Mouse (Mus musculus) forebrain, embryonic 12.5 days (tissue): ENCODE results near the gene Klrb1. TPM values are rescaled to one million over a fixed set of nuclear protein-coding genes. Genes with fewer than 3 reads are reported as not detected.
"Not testable (repeated sequence)": the region's sequence is repeated elsewhere in the genome, so short reads cannot be mapped to it uniquely, and the experiment has no call there.

ENCODE experiments used
- ATAC-seq: fragments of 200-750 bp; cut with Nextera tagmentation; 2 replicates; pipeline ENCODE4 v1.8.0; 2017; ENCODE audit warnings: moderate TSS enrichment; ENCODE audit not compliant: low FRiP score
- H3K27ac ChIP-seq: fragments of 300-500 bp; sonication (generic); 2 replicates; pipeline ENCODE4 v1.5.1; 2016; ENCODE audit warnings: mild to moderate bottlenecking
- H3K27me3 ChIP-seq: fragments of 300-500 bp; sonication (generic); 2 replicates; pipeline ENCODE4 v1.6.1; 2016; ENCODE audit warnings: mild to moderate bottlenecking
- H3K36me3 ChIP-seq: fragments of 300-500 bp; sonication (generic); replicated peaks from 2 replicates; pipeline ENCODE4 v1.6.1; 2016; ENCODE audit warnings: mild to moderate bottlenecking
- H3K4me1 ChIP-seq: fragments of 300-500 bp; sonication (generic); 2 replicates; pipeline ENCODE4 v1.6.1; 2016
- H3K4me2 ChIP-seq: fragments of 300-500 bp; sonication (generic); 2 replicates; pipeline ENCODE4 v1.6.1; 2016; ENCODE audit warnings: mild to moderate bottlenecking, moderate library complexity
- H3K4me3 ChIP-seq: fragments of 300-500 bp; sonication (generic); replicated peaks from 2 replicates; pipeline ENCODE4 v1.5.1; 2016; ENCODE audit warnings: mild to moderate bottlenecking
- H3K9ac ChIP-seq: fragments of 300-500 bp; sonication (generic); 2 replicates; pipeline ENCODE4 v1.6.1; 2016; ENCODE audit warnings: mild to moderate bottlenecking
- H3K9me3 ChIP-seq: fragments of 300-500 bp; sonication (generic); 2 replicates; pipeline ENCODE4 v1.6.1; 2016
- WGBS: fragments of 180-500 bp; shearing (Covaris S2); methylation state at CpG from one replicate; pipeline ENCODE4 v1.1.7; 2016; 5-methylcytosine and 5-hydroxymethylcytosine counted together
- polyA plus RNA-seq: library from polyadenylated mRNA; unstranded; fragments of >200 nt; fragmentation: Nextera tagmentation; extraction: Ambion mirVana; gene quantifications from 2 replicates; pipeline ENCODE4 v1.2.1, GENCODE M21; 2016

Gene Klrb1
- not detected in 2 replicates for polyA plus RNA-seq

DNA sequence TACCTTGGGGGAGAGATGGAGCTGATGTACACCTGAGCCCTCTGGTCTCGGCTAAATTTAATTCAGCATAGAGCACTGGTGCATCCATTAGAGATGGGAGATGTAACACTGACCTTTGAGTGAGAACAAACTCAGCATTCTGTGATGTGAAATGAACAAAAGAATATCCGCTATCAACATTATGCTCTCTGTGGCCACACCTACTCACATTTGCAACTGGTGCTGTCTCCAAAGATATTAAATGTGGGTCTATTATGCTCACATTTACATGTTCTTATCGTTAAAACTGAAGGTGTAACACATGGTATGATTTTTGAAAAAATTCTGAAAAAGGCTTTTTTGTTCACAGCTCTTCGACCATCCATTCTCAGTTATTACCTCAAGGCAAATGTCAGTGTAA is at the start of gene Klrb1:
Gene Klrb1 (minus strand): TSS at position 101 of the 400 bp plus-strand sequence.
- H3K9ac ChIP-seq: no peak within 1 kb of the TSS
- H3K9me3 ChIP-seq: no peaks in the 10 kb centered on the region
- H3K27ac ChIP-seq: no peak within 1 kb of the TSS
- H3K4me3 ChIP-seq: no peak within 1 kb of the TSS
- H3K4me1 ChIP-seq: no peaks in the 10 kb centered on the region
- ATAC-seq: no peak
- WGBS: 88% methylated on average over 4 of the region's 4 CpGs
- no peaks in the 10 kb centered on the region for H3K36me3 ChIP-seq
- no peaks in the 10 kb centered on the region for H3K27me3 ChIP-seq
- no peak within 1 kb of the TSS for H3K4me2 ChIP-seq

DNA sequence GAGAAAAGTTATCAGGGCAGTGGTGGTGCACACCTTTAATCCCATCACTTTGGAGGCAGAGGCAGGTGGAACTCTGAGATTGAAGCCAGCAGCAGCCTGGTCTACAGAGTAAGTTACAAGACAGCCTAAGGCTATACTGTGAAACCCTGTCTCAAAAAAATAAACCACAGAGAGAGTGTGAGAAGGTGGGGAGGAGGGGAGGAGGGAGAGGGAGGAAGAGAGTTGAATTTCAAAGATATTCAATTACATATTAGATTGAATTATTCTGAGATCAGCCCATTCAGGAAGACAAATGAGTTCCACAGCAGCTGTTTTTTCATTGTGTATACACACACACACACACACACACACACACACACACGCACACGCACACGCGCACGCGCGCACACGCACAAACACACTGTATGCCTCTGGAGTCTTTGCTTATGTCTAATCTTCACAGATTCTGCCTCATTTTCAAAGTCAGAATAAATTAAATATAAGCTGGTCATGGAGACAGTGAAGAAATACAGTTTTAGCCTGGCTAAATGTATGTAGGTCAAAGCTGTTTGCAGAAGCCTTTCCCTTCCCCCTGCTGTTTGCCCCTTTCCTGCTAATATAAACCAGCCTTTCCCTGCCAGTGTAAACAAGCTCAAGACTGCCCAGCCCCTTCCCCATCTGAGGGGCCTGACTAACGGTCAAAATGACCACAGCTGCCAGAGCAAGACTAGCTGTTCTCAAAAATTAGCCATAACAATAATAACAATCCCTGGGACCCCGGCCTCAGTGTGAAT is 46.8 kb upstream of the Klrb1 start:
- H3K9me3 ChIP-seq: 0 out of 2 replicates have a peak, but pooled peaks cover 3% of the 10 kb centered on the region
- no peak overlapping the region for H3K4me3 ChIP-seq
- H3K9ac ChIP-seq: no peak overlapping the region
- no peak overlapping the region for H3K4me2 ChIP-seq
- WGBS: 80% methylated on average over 10 of the region's 10 CpGs
- H3K36me3 ChIP-seq: no peaks in the 10 kb centered on the region
- H3K27me3 ChIP-seq: no peaks in the 10 kb centered on the region
- H3K27ac ChIP-seq: no peak overlapping the region
- 0 out of 2 replicates have a peak, but pooled peaks cover 4% of the 10 kb centered on the region for H3K4me1 ChIP-seq
- ATAC-seq: no peak

DNA sequence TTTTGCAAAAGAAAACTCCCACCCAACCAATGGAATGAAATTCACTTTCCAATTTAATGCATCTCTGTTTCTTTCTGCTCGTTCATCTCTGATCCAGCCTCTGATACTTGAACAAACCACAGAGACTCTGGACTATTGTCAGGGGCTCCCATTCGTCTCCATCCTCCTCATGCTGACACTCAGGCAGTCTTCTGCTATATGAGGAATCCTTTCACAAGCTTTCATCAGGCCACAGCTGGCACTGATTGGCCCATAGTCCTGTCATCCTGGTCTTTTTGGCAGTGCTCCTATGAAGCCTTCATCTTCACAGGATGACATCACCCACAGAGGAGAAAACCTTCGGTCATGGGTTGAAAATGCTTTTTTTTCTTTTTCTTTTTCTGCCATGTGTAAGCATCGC is 45.2 kb upstream of the Klrb1 start:
- Histone ChIP-seq H3K4me3 (no peak overlapping the region), H3K4me1 (0 out of 2 replicates have a peak, but pooled peaks cover 4% of the 10 kb centered on the region)

DNA sequence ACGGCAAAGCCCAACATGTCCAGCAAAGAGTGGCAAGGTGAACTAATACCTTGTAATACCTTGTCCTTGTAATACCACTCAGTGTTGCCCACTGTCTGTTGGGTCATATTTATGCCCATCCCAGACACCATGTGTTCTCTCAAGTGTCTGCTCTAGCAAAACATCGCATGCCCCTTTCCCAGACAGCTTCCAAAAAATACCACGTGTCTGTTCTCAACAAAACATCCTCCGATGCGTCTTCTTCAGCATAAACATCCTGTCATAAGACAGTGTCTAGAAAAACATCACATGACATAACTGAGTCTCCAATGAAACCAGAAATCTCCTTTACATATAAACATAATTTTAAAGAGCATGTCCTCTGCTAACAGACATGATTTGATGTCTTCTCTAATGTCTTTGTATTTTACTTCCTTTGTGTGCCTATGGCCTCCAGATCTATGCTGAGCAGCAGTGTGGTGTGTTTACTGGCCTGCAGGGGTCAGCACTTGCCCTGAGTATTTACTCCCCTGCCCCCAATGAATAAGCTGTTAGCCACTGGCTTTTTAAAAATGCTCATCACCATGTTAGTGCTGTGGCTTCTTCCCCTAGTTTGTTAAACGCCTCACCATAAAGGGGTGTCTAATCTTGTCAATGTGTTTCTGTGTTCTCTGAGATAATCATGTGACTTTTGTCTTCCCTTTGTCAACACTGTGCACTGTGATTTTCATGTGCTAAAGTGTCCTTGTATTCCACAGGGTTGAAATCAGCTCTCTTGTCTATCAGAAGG is 43.8 kb upstream of the Klrb1 start:
- H3K4me1 ChIP-seq, H3K9ac ChIP-seq, H3K27me3 ChIP-seq, H3K36me3 ChIP-seq, H3K9me3 ChIP-seq, H3K27ac ChIP-seq, H3K4me3 ChIP-seq: not testable (repeated sequence)
- ATAC-seq: peak; percentile 27; the same call in 1 of the 2 replicates
- H3K4me2 ChIP-seq: peak overlapping the region; percentile 15; the same call in 1 of the 2 replicates
- WGBS: 64% methylated on average over 6 of the region's 6 CpGs

More for the DNA sequence above, 45.2 kb upstream of the Klrb1 start:
- H3K27ac ChIP-seq: no peak overlapping the region
- no peak overlapping the region for H3K4me2 ChIP-seq
- no peaks in the 10 kb centered on the region for H3K27me3 ChIP-seq
- H3K9me3 ChIP-seq: 0 out of 2 replicates have a peak, but pooled peaks cover under 1% of the 10 kb centered on the region
- 85% methylated on average over 4 of the region's 4 CpGs for WGBS
- no peak for ATAC-seq
- no peak overlapping the region for H3K9ac ChIP-seq
- H3K36me3 ChIP-seq: no peaks in the 10 kb centered on the region

DNA sequence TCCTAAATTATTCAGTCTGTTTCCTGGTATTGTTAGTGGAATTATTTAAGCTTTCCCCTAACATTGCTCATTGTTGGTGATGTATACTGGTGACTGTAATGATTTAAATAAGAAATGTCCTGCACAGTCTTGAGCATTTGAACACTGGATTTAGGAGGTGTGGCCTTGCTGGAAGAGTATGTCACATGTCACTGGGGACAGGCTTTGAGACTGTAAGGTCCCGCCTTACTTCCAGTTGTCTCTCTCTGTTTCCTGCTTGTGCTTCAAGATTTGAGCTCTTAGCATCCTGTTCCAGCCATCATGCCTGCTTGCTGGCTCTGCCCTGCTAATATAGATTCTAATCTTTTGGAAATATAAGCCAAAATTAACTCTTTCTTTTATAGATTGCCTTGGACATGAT is 42.4 kb upstream of the Klrb1 start:
- Histone ChIP-seq H3K9ac (no peak overlapping the region), H3K9me3 (no peaks in the 10 kb centered on the region), H3K27ac (no peak overlapping the region), H3K36me3 (no peaks in the 10 kb centered on the region), H3K4me1 (0 out of 2 replicates have a peak, but pooled peaks cover 7% of the 10 kb centered on the region), H3K4me3 (no peak overlapping the region), H3K27me3 (no peaks in the 10 kb centered on the region), H3K4me2 (no peak overlapping the region)
- 91% methylated on average over 1 of the region's 1 CpGs for WGBS
- no peak for ATAC-seq

DNA sequence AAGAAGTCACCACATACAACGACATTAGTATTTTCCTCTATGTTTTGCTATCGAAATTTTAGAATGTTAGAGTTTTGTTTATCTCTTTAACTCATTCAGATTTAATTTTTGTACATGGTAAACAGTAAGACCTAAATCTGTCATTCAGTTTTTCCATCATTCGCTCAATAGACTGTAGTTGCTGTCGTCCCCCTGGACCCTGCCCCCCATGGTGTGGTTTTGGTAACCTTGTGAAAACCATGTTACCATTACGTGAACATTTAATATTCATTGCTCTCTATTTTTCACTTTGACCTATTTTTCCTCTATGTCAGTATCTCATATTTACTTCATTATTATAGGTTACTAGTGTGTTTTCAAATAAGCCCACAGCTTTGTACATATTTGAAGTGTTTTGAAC is 41.7 kb upstream of the Klrb1 start:
- Histone ChIP-seq H3K9ac (peak overlapping the region; percentile 48), H3K4me1 (0 out of 2 replicates have a peak, but pooled peaks cover 3% of the 10 kb centered on the region), H3K9me3 (no peaks in the 10 kb centered on the region), H3K4me2 (peak overlapping the region; percentile 44), H3K27ac (no peak overlapping the region), H3K4me3 (peak overlapping the region; percentile 49), H3K36me3 (no peaks in the 10 kb centered on the region), H3K27me3 (no peaks in the 10 kb centered on the region)
- ATAC-seq: no peak
- WGBS: 23% methylated on average over 5 of the region's 5 CpGs

DNA sequence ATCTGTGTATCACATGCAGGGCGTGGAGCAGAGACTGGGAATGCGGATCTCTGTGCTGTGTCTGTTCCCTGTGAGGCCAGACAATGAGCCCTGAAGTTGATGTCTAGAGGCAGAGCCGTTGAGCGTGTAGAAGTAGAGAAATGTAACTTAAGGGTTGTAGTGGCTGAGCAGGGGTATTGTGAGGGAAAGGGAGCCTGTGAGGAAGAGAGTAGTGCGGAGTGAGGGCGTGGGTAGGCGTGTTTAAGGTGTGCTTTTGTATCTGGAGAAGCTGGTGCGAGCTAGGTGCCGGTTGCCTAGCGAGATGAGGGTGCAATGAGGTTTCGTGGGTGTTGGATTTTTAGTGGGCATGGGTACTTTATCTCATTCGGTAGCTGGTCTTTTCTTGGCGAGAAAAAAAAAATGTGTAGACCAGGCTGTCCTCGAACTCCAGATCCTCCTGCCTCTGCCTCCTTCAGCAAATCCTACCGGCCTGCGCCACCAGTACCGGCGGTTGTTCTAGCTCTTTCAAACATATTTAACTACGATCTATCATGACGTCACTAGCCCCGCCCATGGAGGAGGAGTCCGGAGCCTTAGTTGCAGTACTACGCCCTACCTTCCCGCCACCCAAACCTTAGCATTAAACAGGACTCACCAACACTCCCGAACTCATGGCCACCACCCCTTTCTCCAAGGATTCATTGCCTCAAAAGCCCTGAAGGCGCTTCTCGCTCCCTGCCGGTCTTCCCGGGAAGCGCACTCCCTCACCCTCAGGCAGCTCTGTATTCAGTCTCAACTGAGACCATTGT is 41.1 kb upstream of the Klrb1 start:
- Histone ChIP-seq H3K27me3 (no peaks in the 10 kb centered on the region), H3K4me1 (0 out of 2 replicates have a peak, but pooled peaks cover 3% of the 10 kb centered on the region), H3K4me3 (peak overlapping the region; percentile 49), H3K27ac (peak overlapping the region; percentile 75), H3K4me2 (peak overlapping the region; percentile 62), H3K36me3 (no peaks in the 10 kb centered on the region), H3K9ac (peak overlapping the region; percentile 63), H3K9me3 (no peaks in the 10 kb centered on the region)
- whole genome bisulfite sequencing: 1% methylated on average over 30 of the region's 30 CpGs
- ATAC-seq: peak; percentile 91

DNA sequence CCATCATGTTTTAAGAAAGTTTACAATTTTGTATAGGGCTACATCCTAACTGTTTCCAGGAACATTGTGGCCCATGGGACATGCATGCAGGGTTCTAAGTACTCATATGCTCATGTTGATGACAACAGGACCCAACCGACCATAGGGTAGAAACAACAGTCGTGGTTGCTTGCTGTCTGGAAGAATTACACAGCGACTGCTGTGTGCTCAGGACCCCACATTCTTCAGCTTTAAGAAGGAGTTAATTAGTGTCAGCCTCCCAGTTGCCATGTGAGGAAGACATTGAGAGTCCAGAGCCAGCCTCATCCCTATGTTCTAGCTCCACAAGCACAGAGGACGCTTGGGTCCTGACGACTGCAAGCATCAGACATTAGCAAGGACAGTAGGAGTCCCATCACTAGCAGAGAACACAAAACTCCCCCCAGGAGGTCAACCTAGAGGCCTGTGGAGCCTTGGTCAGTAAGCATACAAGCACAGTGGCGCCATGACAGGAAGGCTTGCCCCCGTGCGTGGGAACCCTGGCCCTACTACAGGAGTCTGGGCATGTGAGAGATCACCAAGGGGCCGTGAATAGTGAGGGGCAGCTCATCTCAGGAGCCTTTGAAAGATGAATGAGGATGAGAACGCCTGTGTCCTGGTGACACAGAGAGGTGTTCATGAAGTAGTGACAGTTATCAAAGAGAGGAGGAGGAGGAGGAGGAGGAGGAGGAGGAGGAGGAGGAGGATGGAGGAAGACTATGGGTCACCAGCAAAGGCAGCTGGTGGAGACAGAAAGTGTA is 40.2 kb upstream of the Klrb1 start:
- not testable (repeated sequence) for H3K36me3 ChIP-seq

DNA sequence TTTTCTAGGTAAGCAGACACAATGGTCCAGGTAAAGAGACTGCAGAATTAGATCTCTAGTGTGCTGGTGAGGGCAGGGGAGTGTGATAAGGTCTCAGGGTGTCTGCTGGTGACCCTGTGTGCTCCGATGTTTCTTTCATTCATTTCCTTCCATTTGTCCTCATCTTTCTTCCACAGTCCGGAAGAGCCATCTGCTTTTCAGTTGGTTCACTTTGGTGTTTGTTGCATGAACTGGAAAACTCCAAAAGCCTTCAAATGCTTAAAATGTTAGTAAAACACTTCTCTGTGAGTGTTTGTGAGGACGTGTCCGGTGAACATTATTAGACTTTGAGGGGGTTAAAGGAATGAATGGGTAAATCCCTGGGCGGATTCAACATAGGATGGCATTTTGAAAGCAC is 38.3 kb upstream of the Klrb1 start:
- H3K4me2 ChIP-seq: peak overlapping the region; percentile 42
- H3K27ac ChIP-seq: 0 out of 2 replicates have a peak overlapping the region, but pooled peaks have one; percentile 27
- H3K4me1 ChIP-seq: 0 out of 2 replicates have a peak, but pooled peaks cover 3% of the 10 kb centered on the region
- no peak overlapping the region for H3K9ac ChIP-seq
- H3K4me3 ChIP-seq: peak overlapping the region; percentile 58
- no peaks in the 10 kb centered on the region for H3K9me3 ChIP-seq
- H3K36me3 ChIP-seq: no peaks in the 10 kb centered on the region
- WGBS: 47% methylated on average over 5 of the region's 5 CpGs
- H3K27me3 ChIP-seq: no peaks in the 10 kb centered on the region
- ATAC-seq: no peak

More for the DNA sequence above, 40.2 kb upstream of the Klrb1 start:
- not testable (repeated sequence) for H3K9me3 ChIP-seq, ATAC-seq, H3K4me1 ChIP-seq, H3K27me3 ChIP-seq
- H3K4me2 ChIP-seq: peak overlapping the region; percentile 62
- peak overlapping the region; percentile 63 for H3K9ac ChIP-seq
- peak overlapping the region; percentile 49 for H3K4me3 ChIP-seq
- WGBS: 71% methylated on average over 9 of the region's 10 CpGs
- H3K27ac ChIP-seq: peak overlapping the region; percentile 75; the same call in 1 of the 2 replicates

DNA sequence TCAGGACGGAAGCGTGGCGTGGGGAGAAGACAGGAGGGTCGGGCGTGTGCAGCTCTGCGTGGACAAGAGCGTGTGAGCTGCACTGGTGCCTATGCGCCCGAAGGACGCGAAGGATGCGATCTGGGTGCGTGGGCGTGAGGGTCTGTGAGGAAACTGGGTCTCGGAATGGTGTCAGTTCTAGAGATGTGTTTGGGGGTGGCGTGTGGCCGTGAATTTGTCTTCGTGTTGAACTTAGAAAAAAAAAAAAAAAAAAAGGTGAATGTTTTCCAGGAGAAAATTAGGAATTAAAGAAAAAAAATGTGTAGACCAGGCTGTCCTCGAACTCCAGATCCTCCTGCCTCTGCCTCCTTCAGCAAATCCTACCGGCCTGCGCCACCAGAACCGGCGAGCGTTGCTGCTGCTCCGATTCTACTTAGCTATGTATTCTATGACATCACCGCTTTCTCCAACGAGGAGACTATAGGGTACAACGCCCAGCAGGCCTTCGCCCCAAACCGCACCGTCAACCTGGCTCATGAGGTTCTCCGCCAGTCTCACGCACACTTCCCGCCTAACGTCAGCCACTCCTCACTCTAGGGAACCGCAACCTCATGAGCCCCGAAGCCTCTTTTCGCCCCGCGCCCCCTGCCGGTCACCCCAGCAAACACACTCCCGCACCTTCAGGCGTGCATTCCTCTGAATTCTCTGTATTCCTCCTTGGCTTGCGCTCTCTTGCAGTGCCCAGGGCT is 37.7 kb upstream of the Klrb1 start:
- Histone ChIP-seq H3K4me2 (peak overlapping the region; percentile 42), H3K9ac (peak overlapping the region; percentile 59), H3K27ac (peak overlapping the region; percentile 80), H3K4me3 (peak overlapping the region; percentile 58)
- not testable (repeated sequence) for H3K9me3 ChIP-seq, H3K4me1 ChIP-seq, H3K27me3 ChIP-seq, H3K36me3 ChIP-seq
- peak; percentile 71 for ATAC-seq
- under 1% methylated on average over 44 of the region's 44 CpGs for WGBS

DNA sequence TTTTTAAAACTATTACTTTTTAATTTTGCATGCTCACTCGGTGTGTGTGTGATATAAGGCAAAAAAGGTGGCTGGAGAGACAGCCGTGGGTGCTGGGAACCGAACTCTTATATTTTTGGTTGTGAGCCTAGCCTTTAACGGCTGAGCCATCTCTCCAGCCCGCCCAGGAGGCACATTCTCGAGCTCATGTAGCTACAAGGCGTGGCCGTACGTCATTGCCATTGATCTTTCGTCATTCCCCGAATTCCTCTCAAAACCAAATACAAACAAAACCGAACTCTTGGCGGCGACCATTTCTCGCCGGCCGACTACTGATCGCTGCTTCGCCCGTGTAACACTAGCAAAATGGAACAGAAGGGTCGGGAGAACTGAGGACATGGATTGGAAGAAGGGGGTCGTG is 37.2 kb upstream of the Klrb1 start:
- H3K27me3 ChIP-seq, H3K4me1 ChIP-seq, H3K9me3 ChIP-seq, H3K36me3 ChIP-seq: not testable (repeated sequence)
- peak; percentile 57 for ATAC-seq
- H3K27ac ChIP-seq: peak overlapping the region; percentile 80
- peak overlapping the region; percentile 58 for H3K4me3 ChIP-seq
- peak overlapping the region; percentile 32 for H3K4me2 ChIP-seq
- peak overlapping the region; percentile 59 for H3K9ac ChIP-seq
- WGBS: under 1% methylated on average over 22 of the region's 22 CpGs
